Mouse (Mus musculus): ENCODE measurements around the gene Actr8. TPM values are rescaled to one million over a fixed set of nuclear protein-coding genes. Genes with fewer than 3 reads are reported as not detected.

The Actr8 gene
- total RNA-seq, 2 experiments from 2014 or later: 84.0 to 90.4 TPM

GRCm38 (mm10) chr14:30019792-30020575 lies 41.8 kb downstream of the Actr8 start:
- DNase-seq (ENCODE audit: low spot score in 2 of 2): no peak
- H3K4me3 ChIP-seq: no peak overlapping the region
- TF ChIP-seq CTCF (conservative IDR thresholded peaks at IDR 0.05): no peak

GRCm38 (mm10) chr14:30022471-30022870 lies 44.3 kb downstream of the Actr8 start:
- TF ChIP-seq CTCF (conservative IDR thresholded peaks at IDR 0.05): no peak
- Histone ChIP-seq H3K4me3 (no peak overlapping the region), H3K27ac (no peak overlapping the region)
- no peak for DNase-seq (ENCODE audit: low spot score in 2 of 2)

More at GRCm38 (mm10) chr14:30019792-30020575, 41.8 kb downstream of the Actr8 start:
- no peak overlapping the region for H3K27ac ChIP-seq

GRCm38 (mm10) chr14:30024387-30024786 lies 46.2 kb downstream of the Actr8 start:
- TF ChIP-seq CTCF (conservative IDR thresholded peaks at IDR 0.05): no peak
- DNase-seq (ENCODE audit: low spot score in 2 of 2): no peak
- no peak overlapping the region for H3K27ac ChIP-seq
- no peak overlapping the region for H3K4me3 ChIP-seq

- TF ChIP-seq CTCF (conservative IDR thresholded peaks at IDR 0.05): peak; percentile 70
- Histone ChIP-seq H3K27ac (no peak overlapping the region), H3K4me3 (no peak overlapping the region)
- DNase-seq (ENCODE audit: low spot score in 2 of 2): no peak
These were observed 49.2 kb downstream of the Actr8 start for GRCm38 (mm10) chr14:30027378-30027777.

- DNase-seq (ENCODE audit: low spot score in 2 of 2): no peak
- no peak for TF ChIP-seq CTCF (conservative IDR thresholded peaks at IDR 0.05)
- no peak overlapping the region for H3K4me3 ChIP-seq
- H3K27ac ChIP-seq: no peak overlapping the region
These were observed 55.3 kb downstream of the Actr8 start for GRCm38 (mm10) chr14:30033405-30033804.

- no peak overlapping the region for H3K4me3 ChIP-seq
- peak; percentile 47 for DNase-seq (ENCODE audit: low spot score in 2 of 2)
- no peak for TF ChIP-seq CTCF (conservative IDR thresholded peaks at IDR 0.05)
- no peak overlapping the region for H3K27ac ChIP-seq
These were observed 60.3 kb downstream of the Actr8 start for GRCm38 (mm10) chr14:30038431-30038830.

GRCm38 (mm10) chr14:30039413-30039812 lies 61.3 kb downstream of the Actr8 start:
- TF ChIP-seq CTCF (conservative IDR thresholded peaks at IDR 0.05): no peak
- no peak for DNase-seq (ENCODE audit: low spot score in 2 of 2)
- no peak overlapping the region for H3K4me3 ChIP-seq
- H3K27ac ChIP-seq: no peak overlapping the region

GRCm38 (mm10) chr14:30041836-30042235 lies 63.7 kb downstream of the Actr8 start:
- Histone ChIP-seq H3K4me3 (no peak overlapping the region), H3K27ac (no peak overlapping the region)
- 0 out of 2 replicates have a peak, but pooled peaks have one; percentile 17 for TF ChIP-seq CTCF (conservative IDR thresholded peaks at IDR 0.05)
- no peak for DNase-seq (ENCODE audit: low spot score in 2 of 2)

GRCm38 (mm10) chr14:30043356-30043940 lies 65.3 kb downstream of the Actr8 start:
- no peak overlapping the region for H3K27ac ChIP-seq
- no peak for TF ChIP-seq CTCF (conservative IDR thresholded peaks at IDR 0.05)
- H3K4me3 ChIP-seq: no peak overlapping the region
- no peak for DNase-seq (ENCODE audit: low spot score in 2 of 2)

GRCm38 (mm10) chr14:30045239-30045638 lies 67.1 kb downstream of the Actr8 start:
- TF ChIP-seq CTCF (conservative IDR thresholded peaks at IDR 0.05): no peak
- DNase-seq (ENCODE audit: low spot score in 2 of 2): no peak

GRCm38 (mm10) chr14:30045704-30046220 lies 67.6 kb downstream of the Actr8 start:
- H3K27ac ChIP-seq: no peak overlapping the region
- DNase-seq (ENCODE audit: low spot score in 2 of 2): no peak
- H3K4me3 ChIP-seq: no peak overlapping the region
- TF ChIP-seq CTCF (conservative IDR thresholded peaks at IDR 0.05): no peak

More at GRCm38 (mm10) chr14:30045239-30045638, 67.1 kb downstream of the Actr8 start:
- H3K27ac ChIP-seq: no peak overlapping the region
- no peak overlapping the region for H3K4me3 ChIP-seq

GRCm38 (mm10) chr14:30046976-30047375 lies 68.8 kb downstream of the Actr8 start:
- H3K27ac ChIP-seq: no peak overlapping the region
- no peak for TF ChIP-seq CTCF (conservative IDR thresholded peaks at IDR 0.05)
- DNase-seq (ENCODE audit: low spot score in 2 of 2): no peak
- no peak overlapping the region for H3K4me3 ChIP-seq

- Histone ChIP-seq H3K4me3 (no peak overlapping the region), H3K27ac (no peak overlapping the region)
- no peak for DNase-seq (ENCODE audit: low spot score in 2 of 2)
- TF ChIP-seq CTCF (conservative IDR thresholded peaks at IDR 0.05): peak; percentile 70
These were observed 69.9 kb downstream of the Actr8 start for GRCm38 (mm10) chr14:30048049-30048448.

Measured in layer of hippocampus, adult 2 months (tissue).